Mouse (Mus musculus) lung, adult 2 months (tissue): Measurements from ENCODE around the gene Hspa12b. TPM values are rescaled to one million over a fixed set of nuclear protein-coding genes. Genes with fewer than 3 reads are reported as not detected.

ENCODE experiments used
- DNase-seq: peaks from one replicate; pipeline ENCODE4 v3.0.0; 2022
- H3K4me1 ChIP-seq: fragments of 200-500 bp; 2 replicates; pipeline ENCODE4 v1.6.1; 2011; ENCODE audit warnings: low read length; ENCODE audit not compliant: control insufficient read depth, insufficient read depth
- H3K4me3 ChIP-seq: fragments of 200-500 bp; replicated peaks from 2 replicates; pipeline ENCODE3; 2011; ENCODE audit warnings: low read depth, mild to moderate bottlenecking, control low read depth, low read length; ENCODE audit errors: extremely low read depth
- CTCF ChIP-seq: fragments of 200-500 bp; IDR thresholded peaks from 2 replicates; pipeline ENCODE4 v1.5.1; 2011; ENCODE audit warnings: mild to moderate bottlenecking, low read length, control low read depth; ENCODE audit not compliant: insufficient read depth
- POLR2A ChIP-seq: fragments of 200-500 bp; IDR thresholded peaks from 2 replicates; pipeline ENCODE4 v1.6.1; 2011; ENCODE audit warnings: low read depth, mild to moderate bottlenecking, control low read depth, low read length, borderline replicate concordance; ENCODE audit errors: extremely low read depth
- WGBS: fragments of 180-500 bp; shearing (Covaris S2); methylation state at CpG from one replicate; pipeline ENCODE4 v1.1.7; 2018; 5-methylcytosine and 5-hydroxymethylcytosine counted together
- polyA plus RNA-seq: library from polyadenylated mRNA; depleted of rRNA; stranded (reverse); fragments of >200 nt; gene quantifications from 2 replicates; pipeline ENCODE4 v1.2.3, GENCODE M21; 2012

The Hspa12b gene
- polyA plus RNA-seq, 1 experiment, result 56.2 TPM

DNA sequence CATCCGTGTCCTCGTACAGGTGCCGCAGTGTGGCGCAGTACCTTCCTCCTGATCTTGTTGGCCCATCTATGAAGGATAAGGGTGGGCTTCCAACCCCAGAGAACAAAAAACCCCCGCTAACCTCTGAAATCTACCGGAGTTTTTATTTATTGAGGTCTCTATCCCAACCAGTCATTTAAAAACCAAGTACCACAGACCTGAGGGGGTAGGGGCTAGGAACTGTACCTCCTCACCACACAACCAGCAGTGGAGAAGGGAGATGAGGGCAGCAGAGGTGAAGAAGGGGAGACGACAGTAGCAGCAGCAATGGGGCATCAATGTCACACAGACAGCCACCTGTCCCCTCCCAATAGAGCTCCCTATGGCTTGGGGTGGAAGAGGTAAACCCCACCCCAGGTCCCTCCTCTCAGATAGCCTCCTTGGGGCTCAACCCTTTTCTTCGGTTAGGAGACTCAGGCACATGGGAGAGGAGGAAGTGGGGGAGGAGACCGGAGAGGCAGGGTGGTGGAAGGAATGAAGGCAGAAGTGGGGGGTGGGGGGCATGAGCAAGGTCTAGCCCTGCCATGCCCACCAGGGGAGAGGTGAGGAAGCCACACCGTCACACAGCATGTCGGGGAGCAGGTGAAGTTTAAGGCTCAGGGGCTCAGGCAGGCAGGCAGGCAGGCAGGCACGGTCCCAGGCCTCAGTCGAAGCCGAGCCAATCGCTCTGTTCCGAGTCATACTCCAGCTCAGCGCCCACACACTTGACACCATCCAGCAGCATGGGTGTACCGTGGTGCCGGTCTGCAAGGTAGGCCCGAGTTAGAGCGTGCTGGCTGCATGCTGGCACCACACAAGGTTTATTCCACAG lies 19.3 kb downstream of the Hspa12b start:
- Histone ChIP-seq H3K4me3 (no peak overlapping the region), H3K4me1 (no peaks in the 10 kb centered on the region)
- no peak for DNase-seq
- WGBS, result 75% methylated on average over 21 of the region's 21 CpGs
- TF ChIP-seq POLR2A (no peak; the same call in 1 of the 2 replicates), CTCF (no peak)

DNA sequence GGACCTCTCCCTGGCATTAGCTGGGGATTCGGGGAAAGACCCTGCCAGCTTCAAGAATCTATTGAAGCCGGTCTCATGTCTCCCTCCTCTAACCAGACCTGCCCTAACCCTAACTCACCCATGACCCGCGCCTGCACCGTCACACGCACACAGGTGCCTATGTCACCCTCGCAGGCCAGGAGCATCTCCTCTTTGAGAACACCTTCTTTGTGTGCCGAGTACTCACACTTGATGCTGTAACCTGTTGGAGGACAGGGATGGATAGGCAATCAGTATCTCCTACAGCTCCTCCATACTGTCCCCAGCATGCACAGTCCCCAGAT lies 19.9 kb downstream of the Hspa12b start:
- 94% methylated on average over 8 of the region's 8 CpGs for WGBS
- no peak for DNase-seq
- TF ChIP-seq CTCF (no peak), POLR2A (peak; percentile 16; the same call in 1 of the 2 replicates)
- no peaks in the 10 kb centered on the region for H3K4me1 ChIP-seq
- H3K4me3 ChIP-seq, result no peak overlapping the region

DNA sequence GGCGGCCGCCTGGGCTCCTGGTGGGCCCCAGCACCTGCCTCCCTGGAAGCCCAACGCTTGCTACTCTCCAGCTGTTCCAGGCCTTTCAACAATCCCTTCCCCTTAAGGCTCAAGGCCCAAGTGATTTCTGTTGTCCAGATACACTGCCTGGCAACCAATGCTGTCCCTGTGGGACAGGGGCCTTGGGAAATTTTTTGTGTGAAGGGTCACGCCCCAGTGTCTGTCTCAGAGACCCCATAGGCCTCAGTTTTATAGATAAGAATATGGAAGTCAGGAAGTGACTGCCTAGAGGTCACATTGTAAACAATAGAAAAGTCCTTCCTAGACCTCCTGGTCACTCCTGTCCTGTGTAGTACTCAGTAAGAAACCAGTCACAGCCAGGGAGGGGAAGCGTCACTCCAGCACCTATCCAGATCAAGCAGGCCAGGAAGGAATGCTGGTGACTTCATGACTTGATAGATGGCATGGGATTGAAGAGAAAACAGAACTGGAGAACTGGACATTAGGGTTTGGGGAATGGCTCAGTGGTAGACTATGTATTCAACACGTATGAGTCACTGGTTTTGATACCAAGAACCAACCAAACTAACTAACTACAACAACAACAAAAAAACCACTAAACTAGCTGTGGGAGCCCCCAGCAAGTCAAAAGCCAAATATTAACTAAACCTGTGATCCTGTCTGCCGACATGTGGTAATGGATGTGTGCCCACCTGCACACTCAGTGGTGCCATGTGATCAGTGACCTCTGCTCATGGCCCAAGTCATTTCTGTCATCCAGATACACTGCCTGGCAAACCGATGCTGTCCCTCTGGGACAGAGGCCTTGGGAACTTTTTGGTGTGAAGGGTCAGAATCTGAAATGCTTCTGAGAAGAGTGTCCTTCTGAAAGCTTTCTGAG lies 21.5 kb downstream of the Hspa12b start:
- 76% methylated on average over 8 of the region's 8 CpGs for WGBS

DNA sequence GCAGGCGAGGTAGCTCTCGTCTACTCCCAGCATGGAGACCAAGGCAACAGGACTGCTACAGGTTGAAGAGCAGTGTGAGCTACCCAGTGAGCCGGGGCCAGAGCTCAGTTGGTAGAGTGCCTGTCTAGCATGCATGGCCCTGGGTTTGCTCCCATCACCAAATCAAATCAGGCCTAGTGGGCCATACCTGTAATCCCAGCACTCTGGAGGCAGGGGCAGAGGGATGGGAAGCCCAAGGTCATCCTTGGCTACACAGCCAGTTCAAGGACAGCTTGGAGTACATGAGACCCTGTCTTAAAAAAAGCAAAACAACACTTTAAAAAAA lies 22.1 kb downstream of the Hspa12b start:
- no peaks in the 10 kb centered on the region for H3K4me1 ChIP-seq
- TF ChIP-seq POLR2A (0 out of 2 replicates have a peak, but pooled peaks have one; percentile 12), CTCF (no peak)
- 96% methylated on average over 3 of the region's 3 CpGs for WGBS
- no peak overlapping the region for H3K4me3 ChIP-seq
- no peak for DNase-seq

More for the DNA sequence above, 21.5 kb downstream of the Hspa12b start:
- DNase-seq, result no peak
- no peak for TF ChIP-seq POLR2A
- no peak for TF ChIP-seq CTCF
- Histone ChIP-seq H3K4me3 (no peak overlapping the region), H3K4me1 (no peaks in the 10 kb centered on the region)

DNA sequence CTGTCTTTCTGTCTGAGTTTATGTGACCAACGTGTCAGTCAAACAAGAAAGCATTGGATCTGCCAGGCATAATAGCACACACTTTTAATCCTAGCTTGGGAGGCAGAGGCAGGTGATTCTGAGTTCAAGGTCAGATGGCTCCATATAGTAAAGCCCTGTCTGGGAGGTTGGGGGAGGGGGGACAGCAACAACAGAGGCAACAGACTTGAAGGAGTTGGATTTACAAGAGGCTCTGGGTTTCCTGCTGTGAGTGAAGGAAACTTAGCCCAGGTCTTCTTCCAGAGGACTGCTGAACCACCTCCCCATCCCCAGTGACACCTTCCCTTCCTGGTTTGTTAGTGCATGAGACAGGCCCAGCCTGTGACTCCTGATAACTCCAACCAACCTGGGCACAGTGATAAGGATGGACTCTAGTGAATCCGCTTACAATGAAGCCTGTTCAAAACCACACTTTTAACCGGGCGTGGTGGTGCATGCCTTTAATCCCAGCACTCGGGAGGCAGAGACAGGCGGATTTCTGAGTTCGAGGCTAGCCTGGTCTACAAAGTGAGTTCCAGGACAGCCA lies 25.2 kb downstream of the Hspa12b start:
- DNase-seq, result no peak
- WGBS, result 89% methylated on average over 7 of the region's 7 CpGs
- Histone ChIP-seq H3K4me1 (peaks cover 2% of the 10 kb centered on the region; the same call in 1 of the 2 replicates), H3K4me3 (no peak overlapping the region)
- TF ChIP-seq CTCF (no peak), POLR2A (no peak)

DNA sequence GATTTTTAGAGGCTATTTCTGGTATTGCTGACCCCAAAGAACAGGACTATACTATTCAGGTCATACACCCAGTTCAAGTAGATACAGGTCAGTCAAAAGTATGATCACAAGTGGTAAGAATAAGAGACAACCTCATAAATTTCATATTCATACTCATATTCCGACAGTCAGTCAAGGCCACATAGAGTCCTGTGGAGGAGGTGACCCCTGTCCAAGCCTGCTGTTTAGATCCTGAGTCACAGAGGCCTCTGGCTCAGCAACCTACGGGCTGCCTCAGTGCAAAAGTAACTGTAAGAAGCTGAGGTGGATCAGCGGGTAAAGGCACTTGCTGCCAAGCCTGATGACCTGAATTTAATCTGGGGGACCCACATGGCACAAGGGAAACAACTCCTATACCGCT lies 27.0 kb downstream of the Hspa12b start:
- no peak for DNase-seq
- peaks cover 2% of the 10 kb centered on the region; the same call in 1 of the 2 replicates for H3K4me1 ChIP-seq
- no peak overlapping the region for H3K4me3 ChIP-seq
- TF ChIP-seq CTCF (no peak), POLR2A (no peak)
- 84% methylated on average over 4 of the region's 4 CpGs for WGBS

DNA sequence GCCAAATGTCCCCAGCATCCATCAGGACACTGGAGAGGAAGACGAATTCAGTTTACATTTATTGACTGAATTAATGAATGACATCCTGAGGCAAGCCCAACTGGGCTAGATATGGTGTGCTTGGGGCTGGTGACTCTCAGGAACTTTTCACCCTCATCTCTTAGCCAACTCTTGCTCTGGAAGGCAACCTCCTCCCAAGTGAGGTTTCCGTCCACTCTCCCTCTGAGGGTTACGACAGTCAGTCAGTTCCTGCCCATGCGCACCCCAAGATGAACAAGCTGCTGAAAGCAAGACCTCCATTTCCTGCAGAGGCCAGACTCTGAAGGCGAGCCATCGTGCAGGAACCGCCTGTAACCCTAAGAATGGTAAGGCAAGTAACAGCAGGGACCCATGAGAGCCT lies 29.9 kb downstream of the Hspa12b start:
- TF ChIP-seq CTCF, result no peak
- no peak for TF ChIP-seq POLR2A
- no peak overlapping the region for H3K4me3 ChIP-seq
- 77% methylated on average over 7 of the region's 7 CpGs for WGBS
- H3K4me1 ChIP-seq, result peaks cover 2% of the 10 kb centered on the region; the same call in 1 of the 2 replicates
- no peak for DNase-seq

DNA sequence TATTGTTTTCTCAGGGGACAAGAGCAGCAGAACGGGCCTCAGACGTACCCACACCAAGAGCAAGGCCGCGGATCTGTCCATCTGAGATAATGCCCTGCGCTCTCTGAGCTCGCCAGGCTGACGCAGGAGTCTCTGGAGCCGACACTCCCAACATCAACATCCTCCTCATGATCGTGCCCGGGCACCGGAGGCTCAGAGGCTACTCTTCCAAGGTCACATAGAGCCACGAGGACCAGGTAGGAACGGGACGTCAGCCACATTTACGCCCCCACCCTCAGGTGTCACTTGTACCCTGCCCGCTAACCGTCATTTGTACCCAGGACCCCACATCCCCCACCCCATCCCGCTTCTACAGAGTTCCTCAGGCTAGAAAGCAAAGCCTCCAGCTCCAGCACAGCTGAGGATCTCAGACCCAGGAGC lies 32.4 kb downstream of the Hspa12b start:
- DNase-seq, result no peak
- TF ChIP-seq POLR2A (no peak), CTCF (no peak)
- Histone ChIP-seq H3K4me3 (peak overlapping the region; percentile 70), H3K4me1 (peaks cover 2% of the 10 kb centered on the region; the same call in 1 of the 2 replicates)
- under 1% methylated on average over 18 of the region's 18 CpGs for WGBS

DNA sequence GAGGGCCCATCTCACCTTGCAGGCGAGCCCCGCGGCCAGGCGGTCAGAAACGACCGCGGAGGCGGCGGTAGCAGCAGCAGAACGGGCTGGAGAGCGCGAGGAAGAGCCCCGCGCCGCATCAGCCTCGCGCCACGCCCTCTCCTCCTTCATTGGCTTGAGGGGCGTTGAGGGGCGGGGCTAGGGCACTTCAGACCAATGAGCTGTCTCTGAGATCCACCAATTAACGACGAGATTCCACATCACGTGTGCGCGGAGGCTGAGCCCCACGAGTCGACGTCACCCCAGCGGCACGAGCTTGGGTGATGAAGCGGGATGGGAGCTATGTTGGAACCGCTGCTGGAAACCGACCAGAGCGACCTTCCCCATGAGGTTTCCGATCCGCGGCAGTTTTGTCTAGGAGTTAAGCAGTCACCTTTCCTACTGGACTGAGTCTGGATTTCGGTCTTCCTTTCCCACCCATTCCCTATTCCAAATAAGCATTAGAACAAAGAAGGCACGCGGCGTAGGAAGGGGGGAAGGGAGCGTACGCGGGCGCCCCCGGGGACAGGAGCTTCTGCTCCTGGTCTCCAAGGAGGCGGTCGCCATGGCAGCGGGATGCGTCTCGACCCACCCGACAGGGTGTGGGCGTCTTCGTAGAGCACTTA lies 33.0 kb downstream of the Hspa12b start, which contains the start of gene 1700037H04Rik:
TSS of gene 1700037H04Rik (minus strand) at position 144 of the 644 bp plus-strand sequence.
- peak; percentile 98 for TF ChIP-seq POLR2A
- no peak for TF ChIP-seq CTCF
- under 1% methylated on average over 54 of the region's 54 CpGs for WGBS
- H3K4me1 ChIP-seq, result peaks cover 2% of the 10 kb centered on the region; the same call in 1 of the 2 replicates
- peak; percentile 92 for DNase-seq
- H3K4me3 ChIP-seq, result peak within 1 kb of the TSS; percentile 70
